Mouse (Mus musculus) spleen, postnatal 14 days (tissue): ENCODE data around the gene Ostn.
"Not testable (repeated sequence)": the region's sequence is repeated elsewhere in the genome, so short reads cannot be mapped to it uniquely, and the experiment has no call there.

Source experiments
- DNase-seq, 2 experiments: peaks; one replicate each; pipeline ENCODE4 v3.0.0; 2021 to 2022; ENCODE audit warnings: low spot score in 2 of 2

The Ostn gene

GRCm38 (mm10) chr16:27307189-27307588 lies at the start of gene Ostn:
Gene Ostn (plus strand): TSS chr16:27307489.
- DNase-seq = not testable (repeated sequence)

- no peak for DNase-seq
These were observed 38.5 kb upstream of the Ostn start for GRCm38 (mm10) chr16:27268748-27269147.

GRCm38 (mm10) chr16:27287410-27287809 lies 19.9 kb upstream of the Ostn start:
- DNase-seq = no peak

- DNase-seq = no peak
These were observed 10.8 kb upstream of the Ostn start for GRCm38 (mm10) chr16:27296508-27296907.

- DNase-seq = no peak
These were observed 10.4 kb upstream of the Ostn start for GRCm38 (mm10) chr16:27296929-27297328.

GRCm38 (mm10) chr16:27319099-27319498 lies 11.8 kb downstream of the Ostn start:
- no peak for DNase-seq

GRCm38 (mm10) chr16:27322047-27322446 lies 14.8 kb downstream of the Ostn start:
- no peak for DNase-seq

- DNase-seq = no peak
These were observed 19.2 kb downstream of the Ostn start for GRCm38 (mm10) chr16:27326463-27326862.

GRCm38 (mm10) chr16:27347521-27347920 lies 40.2 kb downstream of the Ostn start:
- no peak for DNase-seq

GRCm38 (mm10) chr16:27348359-27348758 lies 41.1 kb downstream of the Ostn start:
- no peak for DNase-seq

- no peak for DNase-seq
These were observed 41.9 kb downstream of the Ostn start for GRCm38 (mm10) chr16:27349235-27349634.

GRCm38 (mm10) chr16:27349878-27350532 lies 42.7 kb downstream of the Ostn start:
- DNase-seq = no peak

GRCm38 (mm10) chr16:27354464-27354863 lies 47.2 kb downstream of the Ostn start:
- no peak for DNase-seq

GRCm38 (mm10) chr16:27360059-27360458 lies 52.8 kb downstream of the Ostn start:
- DNase-seq = no peak

- no peak for DNase-seq
These were observed 62.9 kb downstream of the Ostn start, which contains the start of gene Uts2b for GRCm38 (mm10) chr16:27370191-27370590. Gene Uts2b (minus strand): TSS chr16:27370239.

- no peak for DNase-seq
These were observed 63.4 kb downstream of the Ostn start for GRCm38 (mm10) chr16:27370700-27371099.

- no peak for DNase-seq
These were observed 66.8 kb downstream of the Ostn start for GRCm38 (mm10) chr16:27374139-27374538.

- DNase-seq = no peak
These were observed 68.0 kb downstream of the Ostn start for GRCm38 (mm10) chr16:27375318-27375717.

- no peak for DNase-seq
These were observed 69.3 kb downstream of the Ostn start for GRCm38 (mm10) chr16:27376556-27376955.

GRCm38 (mm10) chr16:27382217-27382616 lies 74.9 kb downstream of the Ostn start:
- no peak for DNase-seq

GRCm38 (mm10) chr16:27384893-27385603 lies 77.8 kb downstream of the Ostn start:
- DNase-seq = no peak

- DNase-seq = no peak
These were observed 78.4 kb downstream of the Ostn start for GRCm38 (mm10) chr16:27385649-27386048.

- DNase-seq = no peak
These were observed 79.6 kb downstream of the Ostn start for GRCm38 (mm10) chr16:27386850-27387407.
